Mouse (Mus musculus) limb, embryonic 15.5 days (tissue): ENCODE data around the gene Acsm2. TPM values are rescaled to one million over a fixed set of nuclear protein-coding genes. Genes with fewer than 3 reads are reported as not detected.

Source experiments
- ATAC-seq: fragments of 200-750 bp; cut with Nextera tagmentation; 2 replicates; pipeline ENCODE4 v1.8.0; 2017; ENCODE audit warnings: low read depth, moderate TSS enrichment; ENCODE audit not compliant: insufficient number of reproducible peaks, low FRiP score, low TSS enrichment
- H3K27ac ChIP-seq: fragments of 300-500 bp; sonication (generic); 2 replicates; pipeline ENCODE4 v1.5.1; 2015; ENCODE audit warnings: moderate library complexity, mild to moderate bottlenecking, inconsistent platforms
- H3K27me3 ChIP-seq: fragments of 300-500 bp; sonication (generic); 2 replicates; pipeline ENCODE4 v1.6.1; 2015; ENCODE audit warnings: inconsistent platforms
- H3K36me3 ChIP-seq: fragments of 300-500 bp; sonication (generic); 2 replicates; pipeline ENCODE4 v1.6.1; 2015; ENCODE audit warnings: inconsistent platforms
- H3K4me1 ChIP-seq: fragments of 300-500 bp; sonication (generic); 2 replicates; pipeline ENCODE4 v1.6.1; 2015; ENCODE audit warnings: inconsistent platforms
- H3K4me2 ChIP-seq: fragments of 300-500 bp; sonication (generic); 2 replicates; pipeline ENCODE4 v1.6.1; 2015; ENCODE audit warnings: mild to moderate bottlenecking, inconsistent platforms
- H3K4me3 ChIP-seq: fragments of 300-500 bp; sonication (generic); 2 replicates; pipeline ENCODE4 v1.5.1; 2015; ENCODE audit warnings: mild to moderate bottlenecking, inconsistent platforms
- H3K9ac ChIP-seq: fragments of 300-500 bp; sonication (generic); 2 replicates; pipeline ENCODE4 v1.6.1; 2015; ENCODE audit warnings: inconsistent platforms
- H3K9me3 ChIP-seq: fragments of 300-500 bp; sonication (generic); 2 replicates; pipeline ENCODE4 v1.6.1; 2016; ENCODE audit warnings: inconsistent platforms
- WGBS: fragments of 180-500 bp; shearing (Covaris S2); methylation state at CpG from one replicate; pipeline ENCODE4 v1.1.7; 2015; 5-methylcytosine and 5-hydroxymethylcytosine counted together
- polyA plus RNA-seq: library from polyadenylated mRNA; unstranded; fragments of >200 nt; fragmentation: Nextera tagmentation; extraction: Ambion mirVana; gene quantifications from 2 replicates; pipeline ENCODE4 v1.2.1, GENCODE M21; 2015

The Acsm2 gene
- polyA plus RNA-seq, 1 experiment from 2014 or later, result not detected

GRCm38 (mm10) chr7:119594530-119595107 lies 40.5 kb downstream of the Acsm2 start:
- WGBS, result 48% methylated on average over 3 of the region's 3 CpGs
- no peaks in the 10 kb centered on the region for H3K27me3 ChIP-seq
- no peaks in the 10 kb centered on the region for H3K4me1 ChIP-seq
- no peak overlapping the region for H3K9ac ChIP-seq
- H3K4me3 ChIP-seq, result no peak overlapping the region
- H3K4me2 ChIP-seq, result no peak overlapping the region
- no peak for ATAC-seq
- H3K9me3 ChIP-seq, result no peaks in the 10 kb centered on the region
- H3K36me3 ChIP-seq, result no peaks in the 10 kb centered on the region
- no peak overlapping the region for H3K27ac ChIP-seq

- no peak overlapping the region for H3K9ac ChIP-seq
- ATAC-seq, result no peak
- H3K9me3 ChIP-seq, result no peaks in the 10 kb centered on the region
- 27% methylated on average over 1 of the region's 1 CpGs for WGBS
- H3K36me3 ChIP-seq, result no peaks in the 10 kb centered on the region
- no peak overlapping the region for H3K27ac ChIP-seq
- no peaks in the 10 kb centered on the region for H3K27me3 ChIP-seq
- H3K4me3 ChIP-seq, result no peak overlapping the region
- no peaks in the 10 kb centered on the region for H3K4me1 ChIP-seq
- H3K4me2 ChIP-seq, result no peak overlapping the region
Observed at GRCm38 (mm10) chr7:119595306-119595705, 41.2 kb downstream of the Acsm2 start.

- Histone ChIP-seq H3K9me3 (no peaks in the 10 kb centered on the region), H3K4me1 (no peaks in the 10 kb centered on the region), H3K4me3 (no peak overlapping the region), H3K9ac (no peak overlapping the region), H3K27me3 (no peaks in the 10 kb centered on the region), H3K27ac (no peak overlapping the region), H3K4me2 (no peak overlapping the region), H3K36me3 (no peaks in the 10 kb centered on the region)
- 61% methylated on average over 2 of the region's 2 CpGs for WGBS
- no peak for ATAC-seq
Observed at GRCm38 (mm10) chr7:119596536-119596935, 42.4 kb downstream of the Acsm2 start.

GRCm38 (mm10) chr7:119601195-119601953 lies 47.2 kb downstream of the Acsm2 start:
- Histone ChIP-seq H3K9ac (no peak overlapping the region), H3K4me3 (no peak overlapping the region), H3K36me3 (no peaks in the 10 kb centered on the region), H3K27me3 (no peaks in the 10 kb centered on the region), H3K4me1 (no peaks in the 10 kb centered on the region), H3K9me3 (no peaks in the 10 kb centered on the region), H3K27ac (no peak overlapping the region), H3K4me2 (no peak overlapping the region)
- 78% methylated on average over 2 of the region's 2 CpGs for WGBS
- ATAC-seq, result no peak

GRCm38 (mm10) chr7:119601954-119602317 lies 47.8 kb downstream of the Acsm2 start:
- Histone ChIP-seq H3K4me3 (no peak overlapping the region), H3K27ac (no peak overlapping the region), H3K36me3 (no peaks in the 10 kb centered on the region), H3K4me2 (no peak overlapping the region), H3K27me3 (no peaks in the 10 kb centered on the region), H3K9me3 (no peaks in the 10 kb centered on the region), H3K4me1 (no peaks in the 10 kb centered on the region), H3K9ac (no peak overlapping the region)
- 57% methylated on average over 1 of the region's 1 CpGs for WGBS
- no peak for ATAC-seq

GRCm38 (mm10) chr7:119604903-119605483 lies 50.9 kb downstream of the Acsm2 start:
- ATAC-seq, result no peak
- H3K4me3 ChIP-seq, result no peak overlapping the region
- H3K9ac ChIP-seq, result no peak overlapping the region
- H3K4me1 ChIP-seq, result no peaks in the 10 kb centered on the region
- H3K4me2 ChIP-seq, result no peak overlapping the region
- no peaks in the 10 kb centered on the region for H3K27me3 ChIP-seq
- 64% methylated on average over 2 of the region's 2 CpGs for WGBS
- no peak overlapping the region for H3K27ac ChIP-seq
- no peaks in the 10 kb centered on the region for H3K36me3 ChIP-seq
- H3K9me3 ChIP-seq, result no peaks in the 10 kb centered on the region

- 73% methylated on average over 9 of the region's 9 CpGs for WGBS
- H3K27ac ChIP-seq, result no peak overlapping the region
- ATAC-seq, result no peak
Observed at GRCm38 (mm10) chr7:119605926-119606663, 52.0 kb downstream of the Acsm2 start.

GRCm38 (mm10) chr7:119606664-119607076 lies 52.5 kb downstream of the Acsm2 start, which contains the start of gene Acsm1:
Acsm1 (plus strand) TSS chr7:119607026.
- WGBS, result 70% methylated on average over 5 of the region's 5 CpGs
- no peak for ATAC-seq
- Histone ChIP-seq H3K27ac (no peak within 1 kb of the TSS), H3K9me3 (no peaks in the 10 kb centered on the region), H3K9ac (no peak within 1 kb of the TSS), H3K36me3 (no peaks in the 10 kb centered on the region), H3K4me1 (no peaks in the 10 kb centered on the region), H3K4me2 (no peak within 1 kb of the TSS), H3K4me3 (no peak within 1 kb of the TSS), H3K27me3 (no peaks in the 10 kb centered on the region)

More at GRCm38 (mm10) chr7:119605926-119606663, 52.0 kb downstream of the Acsm2 start:
- Histone ChIP-seq H3K36me3 (no peaks in the 10 kb centered on the region), H3K4me3 (no peak overlapping the region), H3K4me1 (no peaks in the 10 kb centered on the region), H3K27me3 (no peaks in the 10 kb centered on the region), H3K9ac (no peak overlapping the region), H3K9me3 (no peaks in the 10 kb centered on the region), H3K4me2 (no peak overlapping the region)

GRCm38 (mm10) chr7:119607796-119608515 lies 53.8 kb downstream of the Acsm2 start:
- Histone ChIP-seq H3K27ac (no peak overlapping the region), H3K4me1 (no peaks in the 10 kb centered on the region), H3K4me3 (no peak overlapping the region), H3K27me3 (no peaks in the 10 kb centered on the region), H3K9me3 (no peaks in the 10 kb centered on the region), H3K4me2 (no peak overlapping the region), H3K9ac (no peak overlapping the region), H3K36me3 (no peaks in the 10 kb centered on the region)
- no peak for ATAC-seq
- WGBS, result 72% methylated on average over 9 of the region's 9 CpGs

- Histone ChIP-seq H3K4me3 (no peak overlapping the region), H3K4me1 (no peaks in the 10 kb centered on the region), H3K27ac (no peak overlapping the region), H3K9me3 (no peaks in the 10 kb centered on the region), H3K9ac (no peak overlapping the region), H3K4me2 (no peak overlapping the region), H3K27me3 (no peaks in the 10 kb centered on the region), H3K36me3 (no peaks in the 10 kb centered on the region)
- 43% methylated on average over 1 of the region's 1 CpGs for WGBS
- ATAC-seq, result no peak
Observed at GRCm38 (mm10) chr7:119616531-119616930, 62.4 kb downstream of the Acsm2 start.

- H3K9me3 ChIP-seq, result no peaks in the 10 kb centered on the region
- 81% methylated on average over 6 of the region's 6 CpGs for WGBS
- H3K4me1 ChIP-seq, result no peaks in the 10 kb centered on the region
- no peak overlapping the region for H3K4me2 ChIP-seq
- H3K36me3 ChIP-seq, result no peaks in the 10 kb centered on the region
- no peak overlapping the region for H3K4me3 ChIP-seq
- H3K9ac ChIP-seq, result no peak overlapping the region
- H3K27ac ChIP-seq, result no peak overlapping the region
- ATAC-seq, result no peak
- no peaks in the 10 kb centered on the region for H3K27me3 ChIP-seq
Observed at GRCm38 (mm10) chr7:119617593-119617992, 63.5 kb downstream of the Acsm2 start.
